Mouse (Mus musculus) midbrain, embryonic 14.5 days (tissue): Measurements from ENCODE around the gene Ptger1. TPM values are rescaled to one million over a fixed set of nuclear protein-coding genes. Genes with fewer than 3 reads are reported as not detected.

Source experiments
- ATAC-seq: fragments of 200-750 bp; cut with Nextera tagmentation; 2 replicates; pipeline ENCODE4 v1.8.0; 2017; ENCODE audit warnings: moderate number of reproducible peaks, moderate library complexity; ENCODE audit not compliant: low FRiP score, low TSS enrichment
- DNase-seq: peaks from one replicate; pipeline ENCODE4 v3.0.0-alpha.2; 2015
- H3K27ac ChIP-seq: fragments of 300-500 bp; sonication (generic); replicated peaks from 2 replicates; pipeline ENCODE4 v1.5.1; 2014; ENCODE audit warnings: mild to moderate bottlenecking, low read depth, low read length, moderate library complexity
- H3K27me3 ChIP-seq: fragments of 300-500 bp; sonication (generic); 2 replicates; pipeline ENCODE4 v1.6.1; 2014; ENCODE audit warnings: low read length, control low read depth, mixed read lengths; ENCODE audit not compliant: control insufficient read depth, insufficient read depth
- H3K36me3 ChIP-seq: fragments of 300-500 bp; sonication (generic); 2 replicates; pipeline ENCODE4 v1.6.1; 2014; ENCODE audit warnings: low read length, control low read depth; ENCODE audit not compliant: control insufficient read depth, insufficient read depth
- H3K4me1 ChIP-seq: fragments of 300-500 bp; sonication (generic); 2 replicates; pipeline ENCODE4 v1.6.1; 2014; ENCODE audit warnings: mild to moderate bottlenecking, antibody characterized with exemption, low read length, control low read depth; ENCODE audit not compliant: control insufficient read depth, insufficient read depth
- H3K4me2 ChIP-seq: fragments of 300-500 bp; sonication (generic); 2 replicates; pipeline ENCODE4 v1.6.1; 2014; ENCODE audit warnings: mild to moderate bottlenecking, low read length, moderate library complexity
- H3K4me3 ChIP-seq: fragments of 300-500 bp; sonication (generic); replicated peaks from 2 replicates; pipeline ENCODE4 v1.5.1; 2014; ENCODE audit warnings: low read depth, low read length
- H3K9ac ChIP-seq: fragments of 300-500 bp; sonication (generic); replicated peaks from 2 replicates; pipeline ENCODE4 v1.6.1; 2014; ENCODE audit warnings: mild to moderate bottlenecking, low read length, moderate library complexity
- H3K9me3 ChIP-seq: fragments of 300-500 bp; sonication (generic); 2 replicates; pipeline ENCODE4 v1.6.1; 2016; ENCODE audit warnings: low read length, control low read depth, mixed read lengths; ENCODE audit not compliant: control insufficient read depth
- WGBS: fragments of 180-500 bp; shearing (Covaris S2); extraction: QIAGEN DNeasy Blood & Tissue Kit; methylation state at CpG from one replicate; pipeline ENCODE4 v1.1.7; 2014; 5-methylcytosine and 5-hydroxymethylcytosine counted together
- polyA plus RNA-seq: library from polyadenylated mRNA; unstranded; fragments of >200 nt; fragmentation: Nextera tagmentation; extraction: Ambion mirVana; gene quantifications from 2 replicates; pipeline ENCODE4 v1.2.1, GENCODE M21; 2014

The Ptger1 gene
- polyA plus RNA-seq, 1 experiment from 2014 or later: 0.72 TPM

- Histone ChIP-seq H3K4me2 (no peak overlapping the region), H3K4me3 (no peak overlapping the region), H3K9me3 (no peaks in the 10 kb centered on the region), H3K4me1 (no peaks in the 10 kb centered on the region), H3K36me3 (peaks cover 84% of the 10 kb centered on the region), H3K9ac (no peak overlapping the region), H3K27me3 (no peaks in the 10 kb centered on the region), H3K27ac (no peak overlapping the region)
- DNase-seq: no peak
- ATAC-seq: no peak
- 94% methylated on average over 12 of the region's 12 CpGs for WGBS
Measured at GRCm38 (mm10) chr8:83679866-83680265, 13.4 kb downstream of the Ptger1 start.

GRCm38 (mm10) chr8:83680603-83681002 is 14.1 kb downstream of the Ptger1 start:
- H3K4me2 ChIP-seq: no peak overlapping the region
- no peaks in the 10 kb centered on the region for H3K4me1 ChIP-seq
- no peaks in the 10 kb centered on the region for H3K9me3 ChIP-seq
- H3K36me3 ChIP-seq: peaks cover 86% of the 10 kb centered on the region
- H3K27me3 ChIP-seq: no peaks in the 10 kb centered on the region
- DNase-seq (no peak), ATAC-seq (no peak)
- WGBS: 90% methylated on average over 5 of the region's 5 CpGs
- H3K9ac ChIP-seq: no peak overlapping the region
- no peak overlapping the region for H3K27ac ChIP-seq
- no peak overlapping the region for H3K4me3 ChIP-seq

- no peak overlapping the region for H3K9ac ChIP-seq
- ATAC-seq (no peak), DNase-seq (no peak)
- WGBS: 40% methylated on average over 6 of the region's 6 CpGs
- H3K4me3 ChIP-seq: no peak overlapping the region
- H3K27me3 ChIP-seq: no peaks in the 10 kb centered on the region
- no peaks in the 10 kb centered on the region for H3K9me3 ChIP-seq
- no peaks in the 10 kb centered on the region for H3K4me1 ChIP-seq
- peaks cover 86% of the 10 kb centered on the region for H3K36me3 ChIP-seq
- H3K4me2 ChIP-seq: no peak overlapping the region
- no peak overlapping the region for H3K27ac ChIP-seq
Measured at GRCm38 (mm10) chr8:83681099-83681498, 14.6 kb downstream of the Ptger1 start.

- WGBS: 97% methylated on average over 9 of the region's 9 CpGs
- H3K27ac ChIP-seq: no peak overlapping the region
- no peak overlapping the region for H3K4me3 ChIP-seq
- H3K4me2 ChIP-seq: no peak overlapping the region
- no peaks in the 10 kb centered on the region for H3K4me1 ChIP-seq
- DNase-seq (no peak), ATAC-seq (no peak)
- H3K9me3 ChIP-seq: no peaks in the 10 kb centered on the region
- no peaks in the 10 kb centered on the region for H3K27me3 ChIP-seq
- H3K9ac ChIP-seq: no peak overlapping the region
- H3K36me3 ChIP-seq: peaks cover 65% of the 10 kb centered on the region
Measured at GRCm38 (mm10) chr8:83684517-83684916, 18.0 kb downstream of the Ptger1 start.

- Histone ChIP-seq H3K4me2 (no peak overlapping the region), H3K36me3 (peaks cover 49% of the 10 kb centered on the region), H3K9me3 (no peaks in the 10 kb centered on the region), H3K4me3 (no peak overlapping the region), H3K4me1 (no peaks in the 10 kb centered on the region), H3K27me3 (no peaks in the 10 kb centered on the region), H3K27ac (no peak overlapping the region), H3K9ac (no peak overlapping the region)
- DNase-seq (no peak), ATAC-seq (no peak)
- 90% methylated on average over 6 of the region's 6 CpGs for WGBS
Measured at GRCm38 (mm10) chr8:83689264-83689663, 22.8 kb downstream of the Ptger1 start.

- H3K9me3 ChIP-seq: no peaks in the 10 kb centered on the region
- no peak overlapping the region; the same call in 1 of the 2 replicates for H3K9ac ChIP-seq
- 86% methylated on average over 10 of the region's 10 CpGs for WGBS
- H3K27ac ChIP-seq: no peak overlapping the region
- DNase-seq: no peak
- no peaks in the 10 kb centered on the region for H3K27me3 ChIP-seq
- H3K4me1 ChIP-seq: peaks cover 8% of the 10 kb centered on the region; the same call in 1 of the 2 replicates
- no peak for ATAC-seq
- H3K4me3 ChIP-seq: no peak overlapping the region
- H3K36me3 ChIP-seq: peaks cover 35% of the 10 kb centered on the region
- H3K4me2 ChIP-seq: no peak overlapping the region
Measured at GRCm38 (mm10) chr8:83693609-83694236, 27.2 kb downstream of the Ptger1 start.

GRCm38 (mm10) chr8:83694369-83695160 is 28.1 kb downstream of the Ptger1 start:
- 85% methylated on average over 11 of the region's 11 CpGs for WGBS
- H3K36me3 ChIP-seq: peaks cover 30% of the 10 kb centered on the region
- H3K4me2 ChIP-seq: no peak overlapping the region
- no peaks in the 10 kb centered on the region for H3K9me3 ChIP-seq
- H3K27ac ChIP-seq: no peak overlapping the region
- peaks cover 11% of the 10 kb centered on the region; the same call in 1 of the 2 replicates for H3K4me1 ChIP-seq
- ATAC-seq (no peak), DNase-seq (peak; percentile 5)
- H3K4me3 ChIP-seq: no peak overlapping the region
- no peak overlapping the region for H3K9ac ChIP-seq
- H3K27me3 ChIP-seq: no peaks in the 10 kb centered on the region

- ATAC-seq (no peak), DNase-seq (no peak)
- no peaks in the 10 kb centered on the region for H3K27me3 ChIP-seq
- no peaks in the 10 kb centered on the region for H3K9me3 ChIP-seq
- no peak overlapping the region for H3K4me3 ChIP-seq
- H3K36me3 ChIP-seq: peaks cover 23% of the 10 kb centered on the region
- H3K4me2 ChIP-seq: no peak overlapping the region
- H3K27ac ChIP-seq: no peak overlapping the region
- no peak overlapping the region for H3K9ac ChIP-seq
- 93% methylated on average over 17 of the region's 17 CpGs for WGBS
- peaks cover 11% of the 10 kb centered on the region; the same call in 1 of the 2 replicates for H3K4me1 ChIP-seq
Measured at GRCm38 (mm10) chr8:83695351-83696106, 29.1 kb downstream of the Ptger1 start.
